Mouse (Mus musculus): ENCODE data around the gene Diexf. TPM values are rescaled to one million over a fixed set of nuclear protein-coding genes. Genes with fewer than 3 reads are reported as not detected.

Diexf gene
- polyA plus RNA-seq, 1 experiment from 2014 or later = 9.6 TPM

DNA sequence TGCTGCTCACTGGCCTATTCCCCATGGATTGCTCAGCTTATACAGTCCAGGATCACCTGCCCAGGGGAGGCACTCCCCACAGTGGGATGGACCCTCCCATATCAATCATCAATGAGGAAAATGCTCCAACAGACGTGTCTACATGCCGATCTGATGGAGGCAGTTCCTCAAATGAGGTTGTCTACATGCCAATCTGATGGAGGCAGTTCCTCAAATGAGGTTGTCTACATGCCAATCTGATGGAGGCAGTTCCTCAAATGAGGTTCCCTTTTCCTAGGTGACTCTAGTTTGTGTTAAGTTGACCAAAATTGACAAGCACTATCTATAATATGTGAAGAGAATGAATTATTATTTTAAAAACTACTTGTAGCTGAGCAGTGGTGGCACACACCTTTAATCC lies 69.9 kb downstream of the Diexf start:
- 72% methylated on average over 2 of the region's 2 CpGs for WGBS
- Histone ChIP-seq H3K27ac (replicated peaks; ENCODE audit: low read depth, low read length) (no peak overlapping the region), H3K27me3 (replicated peaks; ENCODE audit: control insufficient read depth, insufficient read depth, low read length) (no peaks in the 10 kb centered on the region), H3K36me3 (ENCODE audit: control insufficient read depth, insufficient read depth, low read length) (no peaks in the 10 kb centered on the region), H3K9me3 (ENCODE audit: control insufficient read depth, low read length) (no peaks in the 10 kb centered on the region), H3K4me2 (ENCODE audit: low read depth, low read length) (no peak overlapping the region), H3K9ac (ENCODE audit: low read depth, low read length) (no peak overlapping the region), H3K4me1 (ENCODE audit: control insufficient read depth, insufficient read depth, low read length) (no peaks in the 10 kb centered on the region), H3K4me3 (ENCODE audit: low read depth, low read length) (no peak overlapping the region)
- DNase-seq (ENCODE audit: low spot score) (no peak), ATAC-seq (ENCODE audit: low read depth) (no peak)

DNA sequence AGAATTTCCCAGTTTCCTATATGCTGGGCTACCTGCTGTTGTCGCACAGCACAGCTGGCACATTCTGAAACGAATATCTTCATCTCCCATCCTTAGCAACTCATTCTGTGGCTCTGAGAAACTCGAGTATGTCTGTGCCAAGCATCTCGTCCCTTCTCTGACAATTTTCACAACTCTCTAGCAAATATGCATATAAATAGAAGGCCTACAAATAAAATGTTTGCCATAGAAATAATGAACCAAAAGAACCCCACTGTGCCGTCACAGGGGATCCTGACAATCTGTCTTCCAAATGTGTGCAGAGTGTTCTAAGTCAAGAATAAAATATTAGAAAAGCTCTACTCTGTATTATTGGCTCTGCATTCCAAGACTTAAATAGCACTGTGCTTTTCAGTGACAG lies 70.5 kb downstream of the Diexf start:
- H3K4me2 ChIP-seq (ENCODE audit: low read depth, low read length) = no peak overlapping the region
- H3K27ac ChIP-seq (replicated peaks; ENCODE audit: low read depth, low read length) = no peak overlapping the region
- no peaks in the 10 kb centered on the region for H3K4me1 ChIP-seq (ENCODE audit: control insufficient read depth, insufficient read depth, low read length)
- H3K4me3 ChIP-seq (ENCODE audit: low read depth, low read length) = no peak overlapping the region
- no peak for DNase-seq (ENCODE audit: low spot score)
- H3K9ac ChIP-seq (ENCODE audit: low read depth, low read length) = no peak overlapping the region
- 72% methylated on average over 5 of the region's 5 CpGs for WGBS
- no peaks in the 10 kb centered on the region for H3K9me3 ChIP-seq (ENCODE audit: control insufficient read depth, low read length)
- no peaks in the 10 kb centered on the region for H3K27me3 ChIP-seq (replicated peaks; ENCODE audit: control insufficient read depth, insufficient read depth, low read length)
- no peaks in the 10 kb centered on the region for H3K36me3 ChIP-seq (ENCODE audit: control insufficient read depth, insufficient read depth, low read length)
- ATAC-seq (ENCODE audit: low read depth) = no peak

DNA sequence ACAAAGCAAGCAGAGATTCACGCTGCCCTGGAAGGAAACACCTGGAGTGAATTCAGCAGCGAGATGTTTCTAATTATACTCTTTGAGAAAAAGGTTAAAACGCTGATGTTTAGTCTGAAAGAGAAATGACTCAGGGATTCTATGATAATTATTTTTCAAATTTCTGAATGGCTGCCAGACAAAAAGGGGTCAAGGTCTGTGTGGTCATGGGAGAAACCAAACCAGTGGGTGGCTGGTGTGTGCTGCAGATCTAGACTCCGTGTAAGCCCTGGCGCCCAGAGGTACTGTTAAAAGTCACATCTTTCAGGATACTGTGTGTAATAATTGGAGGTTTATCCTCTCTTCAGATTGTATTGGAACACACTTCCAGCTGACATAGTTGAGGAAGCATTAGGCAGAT lies 75.7 kb downstream of the Diexf start:
- DNase-seq (ENCODE audit: low spot score) (no peak), ATAC-seq (ENCODE audit: low read depth) (no peak)
- Histone ChIP-seq H3K4me3 (ENCODE audit: low read depth, low read length) (no peak overlapping the region), H3K27ac (replicated peaks; ENCODE audit: low read depth, low read length) (no peak overlapping the region), H3K4me2 (ENCODE audit: low read depth, low read length) (no peak overlapping the region), H3K4me1 (ENCODE audit: control insufficient read depth, insufficient read depth, low read length) (no peaks in the 10 kb centered on the region), H3K27me3 (replicated peaks; ENCODE audit: control insufficient read depth, insufficient read depth, low read length) (no peaks in the 10 kb centered on the region), H3K9ac (ENCODE audit: low read depth, low read length) (no peak overlapping the region), H3K9me3 (ENCODE audit: control insufficient read depth, low read length) (no peaks in the 10 kb centered on the region), H3K36me3 (ENCODE audit: control insufficient read depth, insufficient read depth, low read length) (no peaks in the 10 kb centered on the region)
- 48% methylated on average over 5 of the region's 5 CpGs for WGBS

DNA sequence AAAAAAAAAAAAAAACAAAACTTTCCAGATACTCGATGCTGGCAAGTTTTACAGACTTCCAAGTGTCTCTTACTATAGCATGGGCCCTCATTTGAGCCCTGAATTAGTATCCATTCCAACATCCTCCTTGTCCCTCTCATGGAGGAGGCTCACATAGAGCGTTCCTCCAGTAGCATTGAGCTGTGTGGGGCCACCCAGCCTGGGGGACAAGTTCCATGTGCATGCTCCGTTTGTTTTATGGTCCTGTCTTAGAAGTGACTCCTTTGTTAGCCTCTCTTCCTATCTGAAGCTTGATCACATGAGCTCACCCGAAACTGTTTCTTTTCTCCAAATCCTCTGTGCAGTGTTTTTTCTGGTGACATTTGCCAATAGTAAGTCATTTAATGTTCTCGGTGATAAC lies 77.0 kb downstream of the Diexf start:
- Histone ChIP-seq H3K27me3 (replicated peaks; ENCODE audit: control insufficient read depth, insufficient read depth, low read length) (no peaks in the 10 kb centered on the region), H3K36me3 (ENCODE audit: control insufficient read depth, insufficient read depth, low read length) (no peaks in the 10 kb centered on the region), H3K9me3 (ENCODE audit: control insufficient read depth, low read length) (no peaks in the 10 kb centered on the region), H3K4me1 (ENCODE audit: control insufficient read depth, insufficient read depth, low read length) (no peaks in the 10 kb centered on the region), H3K4me2 (ENCODE audit: low read depth, low read length) (no peak overlapping the region), H3K4me3 (ENCODE audit: low read depth, low read length) (no peak overlapping the region), H3K9ac (ENCODE audit: low read depth, low read length) (no peak overlapping the region), H3K27ac (replicated peaks; ENCODE audit: low read depth, low read length) (no peak overlapping the region)
- no peak for DNase-seq (ENCODE audit: low spot score)
- ATAC-seq (ENCODE audit: low read depth) = no peak
- WGBS = 66% methylated on average over 5 of the region's 5 CpGs

DNA sequence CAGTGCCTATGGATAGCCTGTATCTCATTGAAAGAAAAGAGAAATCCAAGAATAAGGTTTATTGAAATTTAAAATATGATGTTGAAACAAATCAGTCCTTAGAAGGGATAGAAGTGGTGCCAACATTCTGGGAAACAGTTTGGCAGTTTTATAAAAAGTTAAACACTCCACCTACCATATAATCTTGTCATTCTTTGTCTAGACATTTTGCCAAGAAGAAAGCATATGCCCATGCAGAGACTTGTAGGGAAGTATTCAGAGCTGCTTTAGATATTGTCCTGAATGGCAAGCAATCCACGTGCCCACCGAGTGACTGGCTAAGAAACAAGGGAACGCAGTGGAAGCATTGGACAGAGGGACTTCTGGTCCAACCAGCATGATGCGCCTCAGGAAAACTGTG lies 82.5 kb downstream of the Diexf start:
- Histone ChIP-seq H3K4me1 (ENCODE audit: control insufficient read depth, insufficient read depth, low read length) (no peaks in the 10 kb centered on the region), H3K27me3 (replicated peaks; ENCODE audit: control insufficient read depth, insufficient read depth, low read length) (no peaks in the 10 kb centered on the region), H3K36me3 (ENCODE audit: control insufficient read depth, insufficient read depth, low read length) (no peaks in the 10 kb centered on the region), H3K4me2 (ENCODE audit: low read depth, low read length) (no peak overlapping the region), H3K9me3 (ENCODE audit: control insufficient read depth, low read length) (no peaks in the 10 kb centered on the region), H3K9ac (ENCODE audit: low read depth, low read length) (no peak overlapping the region), H3K4me3 (ENCODE audit: low read depth, low read length) (no peak overlapping the region), H3K27ac (replicated peaks; ENCODE audit: low read depth, low read length) (no peak overlapping the region)
- WGBS = 85% methylated on average over 4 of the region's 4 CpGs
- DNase-seq (ENCODE audit: low spot score) (no peak), ATAC-seq (ENCODE audit: low read depth) (no peak)

DNA sequence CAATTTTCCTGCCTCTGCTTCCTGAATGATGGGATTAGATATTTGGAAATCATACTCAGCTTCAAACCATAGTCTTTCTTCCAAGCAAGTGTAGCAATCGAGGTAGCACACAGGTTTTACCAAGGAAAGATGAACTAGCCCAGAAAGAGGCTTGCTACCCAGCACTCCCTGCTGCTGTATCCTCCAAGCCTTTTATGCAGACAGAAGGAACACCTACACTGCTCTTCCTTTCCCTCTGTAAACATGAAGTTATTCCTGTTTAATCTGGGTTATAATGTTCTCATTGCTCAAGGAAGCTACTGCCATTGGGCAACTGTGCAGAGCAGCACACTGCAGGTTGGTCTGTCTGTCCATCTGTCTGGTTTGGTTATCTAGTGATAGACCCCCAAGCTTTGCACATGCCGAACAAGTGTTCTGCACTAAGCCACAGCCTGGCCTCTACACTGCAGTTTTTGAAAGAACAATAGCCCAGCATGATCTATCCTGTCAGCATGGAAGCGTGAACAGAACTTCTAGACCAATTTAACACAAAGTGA lies 87.2 kb downstream of the Diexf start:
- no peaks in the 10 kb centered on the region for H3K36me3 ChIP-seq (ENCODE audit: control insufficient read depth, insufficient read depth, low read length)
- no peaks in the 10 kb centered on the region for H3K4me1 ChIP-seq (ENCODE audit: control insufficient read depth, insufficient read depth, low read length)
- H3K9me3 ChIP-seq (ENCODE audit: control insufficient read depth, low read length) = no peaks in the 10 kb centered on the region
- no peak overlapping the region for H3K4me2 ChIP-seq (ENCODE audit: low read depth, low read length)
- WGBS = 65% methylated on average over 3 of the region's 3 CpGs
- H3K27ac ChIP-seq (replicated peaks; ENCODE audit: low read depth, low read length) = no peak overlapping the region
- H3K27me3 ChIP-seq (replicated peaks; ENCODE audit: control insufficient read depth, insufficient read depth, low read length) = no peaks in the 10 kb centered on the region; the same call in 1 of the 2 replicates
- H3K4me3 ChIP-seq (ENCODE audit: low read depth, low read length) = no peak overlapping the region
- no peak for ATAC-seq (ENCODE audit: low read depth)
- H3K9ac ChIP-seq (ENCODE audit: low read depth, low read length) = no peak overlapping the region
- no peak for DNase-seq (ENCODE audit: low spot score)

Other genes with a start within 250 kb of the Diexf start
- 2.2 and 2.4 TPM in 2 replicates for gene Syt14, start 94.5 kb downstream of the Diexf start, polyA plus RNA-seq (2014; fragmentation: Nextera tagmentation; extraction: Ambion mirVana)
- 33.9 and 41.6 TPM in 2 replicates for gene Irf6, start 22.8 kb upstream of the Diexf start, polyA plus RNA-seq (2014; fragmentation: Nextera tagmentation; extraction: Ambion mirVana)
- 12.3 and 16.0 TPM in 2 replicates for gene A130010J15Rik, start 37.8 kb upstream of the Diexf start, polyA plus RNA-seq (2014; fragmentation: Nextera tagmentation; extraction: Ambion mirVana)
- gene Traf3ip3, start 71.4 kb upstream of the Diexf start, polyA plus RNA-seq (2014; fragmentation: Nextera tagmentation; extraction: Ambion mirVana) = 34.7 and 39.3 TPM in 2 replicates
- 8.5 and 9.3 TPM in 2 replicates for gene Lamb3, start 77.4 kb upstream of the Diexf start, polyA plus RNA-seq (2014; fragmentation: Nextera tagmentation; extraction: Ambion mirVana)
- gene Hsd11b1, start 133.8 kb upstream of the Diexf start, polyA plus RNA-seq (2014; fragmentation: Nextera tagmentation; extraction: Ambion mirVana) = 2.5 and 2.8 TPM in 2 replicates
- 42.6 and 57.8 TPM in 2 replicates for gene G0s2, start 142.9 kb upstream of the Diexf start, polyA plus RNA-seq (2014; fragmentation: Nextera tagmentation; extraction: Ambion mirVana)
- gene Camk1g, start 240.0 kb upstream of the Diexf start, polyA plus RNA-seq (2014; fragmentation: Nextera tagmentation; extraction: Ambion mirVana) = 11.9 and 13.1 TPM in 2 replicates